Mouse (Mus musculus) gastrocnemius, postnatal 10 days (tissue): ENCODE data around the gene Pdcd1lg2. TPM values are rescaled to one million over a fixed set of nuclear protein-coding genes. Genes with fewer than 3 reads are reported as not detected.
"Not testable (repeated sequence)": the region's sequence is repeated elsewhere in the genome, so short reads cannot be mapped to it uniquely, and the experiment has no call there.

ENCODE experiments used
- DNase-seq: peaks from one replicate; pipeline ENCODE4 v3.0.0; 2021; ENCODE audit warnings: mixed read lengths
- total RNA-seq, 2 experiments: library from RNA; stranded (reverse); gene quantifications; 2 replicates each; pipeline ENCODE4 v1.2.3; 2021

Gene Pdcd1lg2
- total RNA-seq, 2 experiments from 2014 or later = not detected

DNA sequence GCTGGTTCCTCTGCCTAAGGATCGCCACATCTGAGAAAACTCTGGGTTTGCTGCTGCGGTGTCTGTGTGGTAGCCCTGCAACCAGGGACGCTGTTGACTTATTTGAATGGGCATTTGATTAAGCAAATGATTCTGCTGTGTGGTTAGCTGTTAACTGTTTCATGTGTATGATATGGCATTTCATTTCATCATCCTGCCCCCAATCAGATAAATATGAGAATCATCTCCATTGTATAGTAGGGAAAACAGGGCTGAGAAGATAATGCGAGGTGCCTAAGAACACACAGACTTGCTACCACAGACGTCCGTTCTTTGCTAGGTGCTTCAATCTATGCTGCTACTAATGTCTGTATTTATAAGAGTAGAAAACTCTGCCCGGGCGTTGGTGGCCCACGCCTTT lies 26.3 kb upstream of the Pdcd1lg2 start:
- no peak for DNase-seq

DNA sequence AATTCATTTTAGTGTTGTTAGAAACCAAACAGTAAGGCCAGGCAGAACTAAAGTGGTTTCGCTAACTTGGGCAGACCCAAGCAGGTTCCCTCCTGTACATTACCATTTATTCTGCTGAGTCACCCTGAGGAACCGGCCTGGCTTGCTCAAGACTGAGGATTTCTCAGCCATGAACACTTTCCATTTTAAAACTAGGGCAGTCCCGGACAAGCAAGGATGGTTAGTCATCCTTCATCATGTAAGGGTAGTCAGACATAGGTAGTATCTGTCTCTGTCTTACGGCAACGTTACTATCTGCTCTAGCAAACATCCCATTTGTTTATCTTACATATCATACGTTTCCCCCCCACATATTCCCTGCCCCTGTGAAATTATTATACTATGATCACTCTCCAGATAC lies 25.7 kb upstream of the Pdcd1lg2 start:
- no peak for DNase-seq

DNA sequence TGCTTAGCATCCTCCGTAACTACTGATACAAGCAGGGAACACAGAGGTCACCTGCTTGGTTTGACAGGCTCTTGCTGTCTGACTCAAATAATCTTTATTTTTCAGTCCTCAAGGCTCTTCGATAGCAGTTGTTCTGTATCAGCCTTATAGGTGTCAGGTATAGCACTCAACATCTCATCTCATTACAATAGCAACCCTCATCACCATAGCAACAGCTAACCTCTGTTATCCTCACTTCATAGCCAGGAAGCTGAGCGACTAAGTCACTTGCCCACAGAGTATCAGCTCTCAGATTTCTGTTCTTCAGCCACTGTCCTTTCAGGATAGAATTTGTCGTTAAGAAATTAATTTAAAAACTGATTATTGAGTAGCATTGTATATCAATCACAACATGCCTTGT lies 24.9 kb upstream of the Pdcd1lg2 start:
- no peak for DNase-seq

DNA sequence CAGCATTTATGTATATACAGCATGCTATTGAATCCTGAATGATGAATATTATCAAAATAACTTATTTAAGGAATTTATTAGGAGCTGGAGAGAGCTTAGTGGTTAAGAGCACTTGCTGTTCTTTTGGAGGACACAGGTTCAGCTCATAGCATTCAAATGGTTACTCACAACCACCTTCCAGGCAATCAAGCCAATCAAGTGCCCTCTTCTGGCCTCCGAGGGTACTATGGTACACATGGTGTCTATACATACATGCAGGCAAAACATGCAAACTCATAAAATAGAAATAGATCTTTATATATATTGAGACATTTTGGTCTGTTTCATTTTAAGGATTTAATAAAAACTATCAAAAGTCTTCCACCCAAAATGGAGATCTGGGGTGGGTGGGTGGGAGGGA lies 21.9 kb upstream of the Pdcd1lg2 start:
- DNase-seq = no peak

DNA sequence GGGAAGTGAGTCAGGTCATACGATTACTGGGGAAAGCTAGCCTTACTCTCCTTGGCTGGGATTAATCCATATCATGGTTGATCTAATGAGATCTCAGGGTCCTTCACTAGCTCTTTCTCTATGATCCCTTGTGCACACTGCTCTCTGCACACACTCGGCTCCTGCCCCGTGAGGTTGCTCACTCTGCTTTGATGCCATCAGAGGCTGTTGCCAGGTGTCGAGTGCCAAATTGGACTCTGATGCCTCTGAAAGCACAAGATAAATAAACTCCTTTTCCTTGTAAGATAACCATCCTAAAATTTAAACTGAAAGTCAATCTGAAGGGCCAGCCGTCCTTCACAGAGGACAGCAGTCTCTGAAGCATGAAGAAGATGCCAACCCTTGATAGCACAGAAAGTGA lies 20.2 kb upstream of the Pdcd1lg2 start:
- DNase-seq = no peak

DNA sequence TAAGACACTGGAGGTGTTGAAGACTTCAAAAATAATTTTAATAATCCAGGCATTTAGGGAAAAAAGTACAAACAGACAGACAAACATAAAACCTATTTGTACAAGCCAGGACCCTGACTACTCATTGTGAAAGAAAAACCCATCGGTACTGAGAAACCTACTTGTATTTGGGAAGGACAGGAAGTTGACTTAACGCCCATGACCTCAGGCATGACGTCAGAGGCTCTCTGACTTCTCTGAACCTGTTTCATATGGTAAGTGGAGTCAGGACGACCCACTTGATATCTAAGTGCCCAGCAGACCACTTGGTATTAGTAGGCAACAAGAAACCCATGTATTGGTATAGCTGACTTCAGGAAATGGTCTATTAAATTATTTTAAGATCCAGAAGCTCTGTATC lies 19.4 kb upstream of the Pdcd1lg2 start:
- no peak for DNase-seq

DNA sequence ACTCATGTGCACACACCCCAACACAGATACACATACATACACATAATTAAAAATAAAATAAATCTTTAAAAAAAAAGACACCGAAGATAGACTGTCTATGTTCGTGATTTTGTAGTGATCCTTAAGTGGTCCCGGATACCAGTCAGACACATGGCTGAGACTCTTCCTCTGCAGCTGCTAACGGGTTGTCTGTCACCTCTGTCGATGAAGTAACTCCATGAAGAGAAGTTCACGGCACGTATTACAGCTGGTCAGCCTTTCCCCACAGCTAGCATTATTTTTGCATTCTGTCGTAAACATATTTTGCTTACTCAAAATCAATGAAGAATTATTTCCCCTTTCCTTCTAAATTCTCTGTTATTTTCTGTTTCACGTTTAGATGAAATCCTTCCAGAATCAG lies 17.4 kb upstream of the Pdcd1lg2 start:
- DNase-seq = no peak

DNA sequence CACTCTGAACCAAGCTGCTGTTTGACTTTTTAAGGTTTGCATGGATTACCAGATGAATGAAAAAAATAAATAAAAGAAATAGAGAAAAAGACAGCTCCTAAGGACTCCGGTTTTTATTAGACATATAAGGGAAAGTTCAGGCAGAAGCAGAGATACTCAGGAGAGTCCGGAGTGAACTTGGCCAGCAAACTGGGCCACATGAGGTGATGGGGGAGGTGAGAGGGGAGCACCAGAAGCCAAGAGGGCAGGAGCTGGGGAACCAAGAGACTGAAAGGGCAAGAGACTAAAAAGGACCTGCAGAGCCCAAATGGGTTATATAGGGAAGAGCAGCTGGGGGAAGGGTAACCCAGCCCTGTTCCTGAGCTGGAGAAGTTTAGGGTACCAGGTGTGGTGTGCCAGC lies 16.0 kb upstream of the Pdcd1lg2 start:
- no peak for DNase-seq

DNA sequence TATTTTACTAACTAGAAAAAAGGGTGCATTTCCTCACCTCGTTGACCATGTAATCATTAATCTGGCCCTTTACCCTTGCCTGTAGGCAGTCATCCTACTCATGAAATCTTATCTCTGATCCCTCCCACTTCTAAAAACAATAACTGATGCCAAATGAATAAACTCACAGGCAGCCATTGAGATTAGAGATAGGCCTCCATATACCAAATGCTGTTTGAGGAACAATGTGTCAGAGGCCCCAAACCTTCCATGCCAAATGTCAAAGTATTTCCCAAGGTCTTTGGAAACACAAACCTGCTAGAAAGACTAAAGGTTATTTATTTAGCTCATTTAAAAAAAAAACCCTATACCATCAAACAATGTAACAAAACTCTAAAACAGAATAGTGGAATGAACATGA lies 14.4 kb upstream of the Pdcd1lg2 start:
- DNase-seq = no peak

DNA sequence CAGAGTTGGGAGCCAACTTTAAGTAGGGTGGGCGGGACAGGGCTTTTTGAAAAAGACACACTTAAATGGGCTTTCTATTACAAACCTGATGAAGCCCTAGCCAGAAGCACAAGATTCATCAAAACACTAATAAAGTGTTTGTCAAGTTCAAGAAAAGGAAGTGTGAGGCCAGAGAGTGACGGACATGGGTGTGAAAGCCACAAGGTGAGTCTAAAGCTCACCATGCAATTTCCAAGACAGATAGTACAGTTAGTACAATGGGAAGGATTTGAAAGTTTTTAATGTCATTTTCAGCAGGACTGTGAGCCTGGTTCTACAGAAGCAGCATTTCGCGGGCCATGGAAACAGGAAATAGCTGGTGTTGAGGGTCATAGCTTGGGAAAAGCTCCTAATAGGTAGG lies 10.9 kb upstream of the Pdcd1lg2 start:
- no peak for DNase-seq

DNA sequence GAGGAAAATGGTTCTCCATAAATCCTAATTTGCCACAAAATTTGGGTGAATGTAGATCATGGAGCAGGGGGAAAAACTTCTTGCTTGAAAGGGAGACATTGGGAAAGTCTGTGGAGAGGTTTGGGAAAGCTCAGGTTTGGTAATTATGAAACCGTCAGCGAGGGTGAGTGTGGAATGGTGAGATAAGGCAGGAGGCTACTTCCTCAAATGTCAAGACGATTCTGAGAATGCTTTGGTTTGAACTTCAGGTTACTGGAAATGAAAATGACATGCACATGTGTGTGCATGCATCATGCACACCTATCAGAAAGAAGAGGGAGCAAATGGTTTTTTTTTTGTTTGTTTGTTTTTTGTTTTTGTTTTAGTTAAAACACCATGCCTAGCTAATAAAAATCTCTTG lies 10.3 kb upstream of the Pdcd1lg2 start:
- DNase-seq = no peak

DNA sequence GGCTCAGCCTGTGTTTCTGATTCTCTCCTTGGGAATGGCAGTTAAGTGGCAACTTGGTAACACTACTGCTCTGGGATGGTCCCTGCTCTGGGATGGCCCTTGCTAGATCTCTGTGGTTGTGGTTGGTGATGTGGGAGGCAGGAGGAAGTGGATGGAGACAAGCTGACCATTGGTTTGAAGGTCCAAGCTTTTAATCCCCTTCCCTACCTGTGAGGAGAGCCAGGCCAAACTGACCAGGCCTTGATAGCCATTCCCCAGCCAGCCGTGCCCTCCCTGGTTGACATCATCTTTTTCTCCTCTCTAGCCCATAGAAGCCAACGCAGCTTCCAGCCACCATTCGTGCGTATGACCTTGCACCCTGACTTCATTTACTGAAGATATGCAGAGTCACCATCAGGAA lies 8.1 kb upstream of the Pdcd1lg2 start:
- no peak for DNase-seq

DNA sequence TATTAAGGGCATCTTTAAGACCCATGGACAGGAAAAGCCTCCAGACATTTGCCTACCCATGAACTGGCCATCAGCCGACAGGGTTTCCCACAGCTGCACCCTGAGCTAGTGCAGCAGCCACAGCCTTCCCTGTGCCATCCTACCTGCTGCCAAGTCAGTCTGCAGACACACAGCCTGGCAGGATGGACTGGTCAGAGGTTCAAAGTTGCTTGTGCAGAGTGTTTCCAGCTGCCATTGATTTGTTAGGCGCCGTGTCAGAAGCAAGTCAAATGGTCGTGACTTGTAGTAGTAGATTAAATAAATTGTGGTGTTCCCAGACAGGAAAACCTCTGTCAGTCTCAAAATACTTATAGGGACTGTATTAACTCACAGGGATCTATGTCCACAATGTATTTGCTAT lies 7.5 kb upstream of the Pdcd1lg2 start:
- no peak for DNase-seq

DNA sequence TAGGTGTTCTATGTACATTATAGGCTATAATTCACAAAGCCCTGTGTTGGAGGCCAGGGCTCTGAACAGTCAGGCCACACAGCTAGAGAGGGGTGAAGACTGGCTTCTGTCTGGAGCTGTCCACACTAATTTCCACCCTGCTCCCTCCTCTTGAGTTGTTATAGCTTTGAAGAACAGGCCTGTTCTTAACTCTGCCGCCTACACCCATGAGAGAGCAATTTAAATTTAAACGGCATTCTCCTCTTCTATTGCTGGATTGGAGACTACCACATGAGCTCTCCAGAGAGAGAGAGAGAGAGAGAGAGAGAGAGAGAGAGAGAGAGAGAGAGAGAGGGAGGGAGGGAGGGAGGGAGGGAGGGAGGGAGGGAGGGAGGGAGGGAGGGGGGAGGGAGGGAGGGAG lies 5.3 kb upstream of the Pdcd1lg2 start:
- no peak for DNase-seq

DNA sequence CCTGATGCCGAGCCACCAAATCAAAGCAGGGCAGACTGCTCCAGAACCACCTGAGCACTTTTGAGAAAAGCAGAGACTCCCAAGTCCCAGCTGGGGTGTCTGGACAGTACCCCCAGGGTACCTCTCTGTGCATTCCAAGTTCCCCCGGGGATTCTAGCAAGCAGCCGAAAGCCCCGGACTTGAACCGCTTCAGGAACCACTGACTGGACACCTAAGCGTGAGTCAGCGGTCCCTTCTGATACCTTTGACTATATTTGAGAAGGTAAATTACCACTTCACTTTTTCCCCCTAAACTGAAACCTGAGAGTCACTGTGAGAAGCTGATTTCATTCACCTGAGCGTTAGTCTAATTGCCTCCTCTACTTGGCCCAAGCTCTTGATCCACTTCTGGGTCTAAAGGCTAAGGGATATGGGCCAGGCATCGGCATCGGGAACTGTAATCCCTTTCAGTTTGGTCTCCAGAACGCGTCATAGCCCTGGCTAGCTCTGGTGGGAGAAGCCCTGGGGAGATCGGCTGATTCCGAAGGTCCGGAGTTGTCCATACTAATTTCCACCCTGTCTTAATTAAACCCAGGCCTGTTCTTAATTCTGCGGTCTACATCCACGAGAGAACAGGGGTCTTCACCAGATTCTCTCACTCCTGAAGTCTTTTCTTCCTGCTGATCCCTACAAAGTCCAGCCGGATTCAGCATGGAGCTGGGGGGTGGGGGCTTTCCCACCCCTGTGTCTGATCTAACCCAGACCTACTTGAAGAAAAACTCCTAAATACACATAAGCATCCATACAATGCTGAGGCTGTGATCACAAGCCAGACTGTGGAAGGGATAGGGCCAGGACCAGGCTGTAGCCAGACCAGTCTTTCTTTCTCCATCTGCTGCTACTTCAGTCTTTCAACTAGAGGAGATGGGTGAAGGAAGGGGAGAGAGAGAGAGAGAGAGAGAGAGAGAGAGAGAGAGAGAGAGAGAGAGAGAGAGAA lies 4.4 kb upstream of the Pdcd1lg2 start:
- DNase-seq = no peak

DNA sequence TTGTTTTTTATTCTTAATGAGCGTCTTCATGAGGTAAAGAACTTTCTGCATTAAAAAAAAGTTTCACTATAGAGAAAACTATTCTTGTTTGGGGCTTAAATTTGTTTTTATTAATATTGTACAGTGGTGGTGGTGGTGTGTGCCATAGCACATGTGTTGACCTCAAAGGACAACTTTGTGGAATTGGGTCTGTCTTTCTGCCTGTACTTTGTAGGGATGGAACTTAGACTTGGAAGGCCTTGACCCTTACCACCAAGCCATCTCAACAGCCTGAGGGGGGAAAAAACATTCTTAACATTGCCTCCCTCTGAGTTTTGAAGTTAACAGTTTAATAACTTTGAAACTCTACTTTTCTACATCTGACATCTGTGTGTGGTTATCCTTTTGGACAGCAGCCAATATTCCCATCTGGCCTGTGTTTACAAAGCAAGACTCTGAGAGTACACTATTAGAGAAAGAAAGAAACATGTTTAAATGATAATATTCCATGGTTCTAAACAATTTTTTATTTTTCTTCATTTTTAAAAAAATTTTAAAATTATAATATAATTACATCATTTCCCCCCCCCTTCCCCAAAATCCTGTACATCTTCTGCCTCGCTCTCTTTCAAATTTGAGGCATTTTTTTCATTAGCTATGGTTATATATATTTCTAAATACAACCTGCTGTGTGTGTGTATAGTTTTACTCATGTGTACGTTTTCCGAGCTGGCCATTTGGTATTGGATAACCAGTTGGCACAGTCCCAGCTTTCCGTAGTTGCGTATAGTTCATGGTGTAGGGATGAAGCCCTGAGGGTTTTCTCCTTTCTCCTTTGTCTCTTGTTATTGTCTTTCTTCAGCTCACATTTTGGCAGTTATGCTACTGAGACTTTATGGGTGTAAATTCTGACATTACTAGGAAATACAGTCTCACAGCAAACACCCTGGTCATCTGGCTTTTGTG lies 2.0 kb downstream of the Pdcd1lg2 start:
- no peak for DNase-seq

DNA sequence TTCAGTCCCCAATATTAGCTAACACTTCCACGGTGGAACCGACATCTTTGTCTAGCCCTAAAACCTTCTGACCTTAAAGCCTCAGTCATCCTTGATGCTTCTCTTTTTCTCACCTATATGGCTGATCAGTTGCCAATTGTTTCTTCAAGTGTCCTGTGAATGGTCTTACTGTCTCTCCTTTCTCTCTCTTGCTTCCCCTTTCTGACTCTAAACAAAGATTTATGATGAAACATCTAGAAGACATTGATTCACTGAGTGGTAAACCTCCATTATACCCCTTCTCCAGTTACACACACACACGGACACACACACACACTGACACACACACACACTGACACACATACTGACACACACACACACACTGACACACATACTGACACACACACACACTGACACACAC lies 3.8 kb downstream of the Pdcd1lg2 start:
- no peak for DNase-seq

DNA sequence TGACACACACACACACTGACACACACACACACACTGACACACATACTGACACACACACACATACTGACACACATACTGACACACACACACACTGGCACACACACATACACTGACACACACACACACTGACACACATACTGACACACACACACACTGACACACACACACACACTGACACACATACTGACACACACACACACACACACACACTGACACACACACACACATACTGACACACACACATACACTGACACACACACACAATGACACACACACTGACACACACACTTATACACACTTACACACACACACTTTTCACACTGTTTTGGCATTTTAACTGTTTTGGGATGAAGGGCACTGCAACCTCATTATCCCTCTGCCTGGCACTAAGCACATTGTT lies 4.2 kb downstream of the Pdcd1lg2 start:
- DNase-seq = not testable (repeated sequence)

DNA sequence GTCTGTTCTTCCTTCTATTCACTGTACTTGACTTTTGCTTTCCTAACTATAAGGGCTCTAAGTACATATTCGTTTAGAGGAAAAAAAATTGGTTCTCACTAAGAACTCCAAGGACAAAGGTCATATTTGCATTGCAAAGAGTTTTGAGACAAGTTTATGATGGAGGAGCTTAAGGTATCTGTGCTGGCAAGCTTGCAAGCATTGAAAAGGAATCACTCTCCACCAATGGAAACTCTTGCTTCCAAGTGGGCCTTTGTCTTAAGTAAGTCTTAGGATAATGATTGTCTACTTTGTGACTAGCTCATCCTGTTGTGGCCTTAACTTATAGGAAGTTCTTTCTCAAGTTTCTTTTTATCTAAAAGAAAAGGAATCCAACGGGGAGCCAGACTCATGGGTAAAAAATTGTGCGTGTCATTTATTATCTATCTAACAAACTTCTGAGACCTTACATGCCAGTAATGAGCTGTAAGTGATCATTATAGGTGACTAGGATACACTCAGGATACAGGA lies 5.7 kb downstream of the Pdcd1lg2 start:
- DNase-seq = no peak

DNA sequence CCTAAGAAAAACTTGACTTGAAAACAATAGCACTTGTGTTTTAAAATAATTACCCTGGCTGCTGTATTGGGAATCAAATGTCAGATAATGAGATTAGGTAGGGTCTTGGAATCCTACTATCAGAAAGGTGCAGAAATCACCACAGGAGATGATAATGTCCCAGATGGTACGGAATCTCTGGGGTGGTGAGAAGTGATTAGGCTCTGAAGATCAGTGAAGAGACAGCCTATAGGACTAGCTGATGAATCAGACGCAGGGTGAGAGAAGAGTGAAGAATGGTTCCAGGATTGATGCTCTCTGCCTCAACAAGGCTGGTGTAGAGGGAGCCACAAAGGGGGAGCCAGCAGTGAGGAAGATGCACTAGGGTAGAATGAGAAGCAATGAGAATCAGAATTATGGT lies 6.5 kb downstream of the Pdcd1lg2 start:
- DNase-seq = no peak

DNA sequence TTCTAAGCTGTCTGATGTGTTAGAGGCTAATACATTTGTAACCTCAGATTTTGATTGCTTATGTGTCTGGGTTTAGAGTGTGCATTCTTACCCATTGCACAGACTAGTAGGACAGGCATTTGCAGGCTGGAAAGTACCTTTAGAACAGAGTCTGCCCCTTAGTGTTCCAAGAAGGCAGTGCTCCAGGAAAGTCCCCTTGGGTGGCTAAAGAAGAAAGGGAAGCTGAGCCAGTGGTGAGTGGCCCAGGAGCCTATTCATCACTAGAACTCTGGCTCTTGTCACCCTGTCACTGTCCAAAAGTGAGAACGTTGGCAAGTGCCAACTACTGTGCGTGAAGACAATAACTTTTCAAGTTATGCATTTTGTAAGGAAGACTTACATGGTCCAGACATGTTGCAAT lies 7.2 kb downstream of the Pdcd1lg2 start:
- no peak for DNase-seq

DNA sequence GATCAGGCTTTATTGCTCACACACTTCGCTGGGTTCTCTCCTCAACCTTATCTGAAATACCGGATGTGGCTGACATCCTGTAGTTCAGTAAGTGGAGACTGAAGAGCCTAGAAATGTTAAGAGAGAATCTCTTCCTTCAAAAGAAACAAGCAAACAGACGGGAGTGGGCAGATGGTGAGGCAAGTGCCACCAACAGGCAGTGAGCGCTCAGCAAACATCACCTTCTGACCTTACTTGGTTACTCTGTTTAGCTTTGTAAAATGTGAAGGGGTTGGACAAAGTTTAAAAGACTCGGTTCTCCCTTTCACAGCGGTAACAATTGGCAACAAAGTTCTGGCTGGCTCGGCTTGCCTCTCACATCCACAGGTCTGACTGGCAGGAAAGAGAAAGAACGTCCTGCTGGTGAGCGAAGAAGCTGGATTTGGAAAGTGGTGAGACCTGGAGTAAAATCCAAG lies 8.0 kb downstream of the Pdcd1lg2 start:
- DNase-seq = no peak

DNA sequence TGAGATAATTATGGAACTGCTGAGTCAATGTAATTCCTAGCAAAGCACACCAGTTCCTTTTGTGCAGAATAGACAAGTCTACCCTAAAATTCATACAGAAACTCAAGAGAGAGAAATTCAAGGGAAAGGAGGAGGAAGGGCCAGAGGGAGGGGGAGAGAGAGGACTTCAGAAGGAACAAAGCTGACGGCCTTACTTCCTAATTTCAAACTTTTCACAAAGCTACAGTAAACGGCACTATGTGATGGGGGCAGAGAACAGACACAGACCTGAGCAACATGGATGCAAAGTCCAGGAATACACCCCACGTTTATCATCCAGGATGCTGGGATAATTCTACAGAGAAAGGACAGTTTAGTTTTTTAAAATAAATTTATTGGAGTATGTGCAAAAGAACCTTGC lies 8.8 kb downstream of the Pdcd1lg2 start:
- no peak for DNase-seq
